Mouse (Mus musculus) cerebellum, adult 2 months (tissue): ENCODE data around the gene Nudt22. TPM values are rescaled to one million over a fixed set of nuclear protein-coding genes. Genes with fewer than 3 reads are reported as not detected.

Experiments
- DNase-seq, 2 experiments: peaks; one replicate each; pipeline ENCODE4 v3.0.0; 2021
- H3K27ac ChIP-seq: fragments of 200-500 bp; 2 replicates; pipeline ENCODE4 v1.5.1; 2012; ENCODE audit warnings: low read length, control low read depth, inconsistent platforms; ENCODE audit not compliant: insufficient read depth
- H3K27me3 ChIP-seq: fragments of 200-500 bp; 2 replicates; pipeline ENCODE4 v1.6.1; 2012; ENCODE audit warnings: inconsistent platforms, mild to moderate bottlenecking, low read length, moderate library complexity; ENCODE audit not compliant: control insufficient read depth, insufficient read depth
- H3K4me1 ChIP-seq: fragments of 200-500 bp; 2 replicates; pipeline ENCODE4 v1.6.1; 2011; ENCODE audit warnings: low read length; ENCODE audit not compliant: control insufficient read depth, insufficient read depth
- H3K4me3 ChIP-seq: fragments of 200-500 bp; replicated peaks from 2 replicates; pipeline ENCODE3; 2011; ENCODE audit warnings: mild to moderate bottlenecking, low read depth, low read length, control low read depth; ENCODE audit not compliant: insufficient read depth
- CTCF ChIP-seq: fragments of 200-500 bp; IDR thresholded peaks from 2 replicates; pipeline ENCODE4 v1.5.1; 2011; ENCODE audit warnings: low read depth, mild to moderate bottlenecking, control low read depth, low read length, moderate library complexity, borderline replicate concordance; ENCODE audit not compliant: insufficient read depth
- POLR2A ChIP-seq: fragments of 200-500 bp; IDR thresholded peaks from 2 replicates; pipeline ENCODE4 v1.6.1; 2011; ENCODE audit warnings: low read length, control low read depth, borderline replicate concordance; ENCODE audit not compliant: insufficient read depth
- WGBS: fragments of 180-500 bp; shearing (Covaris S2); methylation state at CpG from one replicate; pipeline ENCODE4 v1.1.7; 2018; 5-methylcytosine and 5-hydroxymethylcytosine counted together
- polyA plus RNA-seq: library from polyadenylated mRNA; depleted of rRNA; stranded (reverse); fragments of >200 nt; gene quantifications from 2 replicates; pipeline ENCODE4 v1.2.3, GENCODE M21; 2012

Gene Nudt22
- polyA plus RNA-seq, 1 experiment: 43.5 TPM

DNA sequence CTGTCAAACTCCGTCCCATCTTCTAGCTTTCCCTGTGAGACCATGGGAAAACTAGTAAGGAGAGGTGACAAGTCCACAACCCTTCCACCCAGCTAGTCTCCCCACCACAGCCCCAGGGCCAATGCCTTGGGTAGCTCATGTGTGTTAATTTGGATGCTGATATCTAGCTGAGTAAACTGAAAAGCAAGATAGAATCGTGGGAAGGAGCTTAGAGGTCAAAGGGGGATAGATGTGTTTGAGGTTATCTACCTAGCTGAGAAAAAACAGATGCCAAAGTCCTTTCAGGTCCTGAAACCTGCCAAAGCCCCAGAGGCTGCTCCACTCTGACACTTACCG is 17.3 kb downstream of the Nudt22 start:
- WGBS: 33% methylated on average over 3 of the region's 3 CpGs
- TF ChIP-seq POLR2A (no peak), CTCF (no peak)
- H3K4me3 ChIP-seq: peak overlapping the region; percentile 20
- no peak overlapping the region for H3K27ac ChIP-seq
- H3K4me1 ChIP-seq: peaks cover 8% of the 10 kb centered on the region; the same call in 1 of the 2 replicates
- H3K27me3 ChIP-seq: no peaks in the 10 kb centered on the region
- DNase-seq: no peak

DNA sequence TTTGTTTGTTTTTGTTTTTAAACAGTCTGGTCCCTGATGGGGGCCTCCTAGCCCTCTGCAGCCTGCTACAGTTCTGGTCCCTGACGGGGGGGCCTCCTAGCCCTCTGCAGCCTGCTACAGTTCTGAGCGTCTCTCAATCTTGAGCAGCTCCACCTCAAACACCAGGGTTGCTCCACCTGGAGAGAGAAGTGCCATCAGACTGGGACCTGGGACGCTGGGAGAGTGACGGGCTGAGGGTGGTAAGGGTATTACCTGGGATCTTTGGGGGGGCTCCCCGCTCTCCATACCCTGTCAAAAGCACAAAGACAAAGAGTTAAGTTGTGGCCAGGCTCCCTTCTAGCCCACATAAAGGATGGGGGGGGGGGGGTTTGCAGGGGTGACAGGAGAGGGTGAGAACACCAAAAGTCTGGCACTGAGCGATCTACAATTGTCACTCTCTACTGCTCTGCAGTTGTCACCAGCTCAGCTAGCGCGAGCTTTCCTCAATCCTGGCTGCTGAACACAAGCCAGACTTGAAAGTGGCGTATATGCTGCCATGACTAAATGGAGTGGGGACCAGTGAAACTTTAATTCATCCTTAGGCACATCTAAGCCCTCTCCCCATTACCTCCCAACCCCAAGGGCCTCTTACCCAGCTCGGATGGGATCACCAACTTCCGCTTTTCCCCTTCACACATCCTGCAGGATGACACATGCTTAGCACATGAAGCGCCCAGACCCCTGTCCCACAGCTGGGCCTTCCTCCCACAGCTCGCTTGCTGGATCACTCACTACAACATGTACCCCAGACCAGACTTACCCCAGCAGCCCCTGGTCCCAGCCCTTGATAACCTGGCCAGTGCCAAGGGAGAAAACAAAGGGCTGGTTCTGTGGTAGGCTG is 17.9 kb downstream of the Nudt22 start:
- H3K4me1 ChIP-seq: peaks cover 8% of the 10 kb centered on the region; the same call in 1 of the 2 replicates
- H3K4me3 ChIP-seq: no peak overlapping the region
- no peak overlapping the region for H3K27ac ChIP-seq
- no peak for TF ChIP-seq CTCF
- TF ChIP-seq POLR2A: no peak
- 77% methylated on average over 13 of the region's 13 CpGs for WGBS
- DNase-seq: no peak
- no peaks in the 10 kb centered on the region for H3K27me3 ChIP-seq

DNA sequence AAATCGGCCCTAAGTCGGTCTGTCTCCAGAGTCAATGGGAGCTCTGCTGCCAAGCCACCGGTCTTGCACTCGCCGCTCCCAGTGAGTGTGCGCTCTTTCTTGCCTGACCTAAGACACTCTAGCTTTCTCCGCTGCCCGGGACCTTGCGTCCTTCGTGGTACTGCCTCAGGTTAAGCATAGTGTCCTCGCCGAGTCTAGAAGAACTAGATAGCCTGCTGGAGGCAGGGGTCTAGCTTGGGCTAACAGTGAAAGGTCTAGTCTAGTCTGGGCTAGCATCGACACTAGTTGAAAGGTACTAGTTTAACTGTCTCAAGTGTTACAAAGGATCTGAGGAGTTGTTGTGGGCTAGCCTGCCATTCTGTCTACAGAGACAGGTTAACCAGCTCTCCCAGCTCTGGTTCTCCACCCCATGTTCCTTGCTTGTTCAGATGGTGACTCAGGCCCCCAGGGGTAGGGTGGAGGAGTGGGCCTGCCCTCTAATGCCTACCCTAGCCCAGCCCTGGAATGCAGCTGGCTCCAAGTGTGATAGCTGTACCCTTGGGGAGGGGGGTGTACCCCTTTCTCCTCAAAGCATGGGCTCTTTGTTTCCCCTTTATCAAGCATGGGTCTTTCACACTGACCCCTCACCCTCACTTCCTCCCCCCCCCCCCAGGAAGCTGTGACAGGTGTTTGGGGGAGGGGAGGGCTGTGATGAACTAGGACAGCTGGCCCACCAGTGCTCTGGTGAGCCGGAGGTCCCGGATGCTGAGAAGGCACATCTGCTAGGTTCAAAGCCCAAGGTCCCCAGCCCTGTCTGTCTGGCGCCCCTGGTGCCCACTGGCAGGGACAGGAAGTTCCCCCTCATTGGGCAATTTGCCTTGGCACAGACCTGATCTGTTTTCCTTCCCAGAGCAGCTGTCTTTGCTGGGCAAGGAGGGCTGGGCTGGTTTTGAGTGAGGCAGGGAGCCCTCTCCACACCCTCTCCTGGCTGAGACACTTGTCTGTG is 20.1 kb downstream of the Nudt22 start, which contains the start of gene Plcb3:
Plcb3 (minus strand) TSS at position 934 of the 985 bp plus-strand sequence.
- Histone ChIP-seq H3K4me1 (peaks cover 6% of the 10 kb centered on the region; the same call in 1 of the 2 replicates), H3K27me3 (no peaks in the 10 kb centered on the region), H3K27ac (no peak within 1 kb of the TSS), H3K4me3 (peak within 1 kb of the TSS; percentile 54)
- no peak for TF ChIP-seq CTCF
- TF ChIP-seq POLR2A: no peak
- peak; percentile 56 to 59 for DNase-seq
- 10% methylated on average over 16 of the region's 16 CpGs for WGBS

DNA sequence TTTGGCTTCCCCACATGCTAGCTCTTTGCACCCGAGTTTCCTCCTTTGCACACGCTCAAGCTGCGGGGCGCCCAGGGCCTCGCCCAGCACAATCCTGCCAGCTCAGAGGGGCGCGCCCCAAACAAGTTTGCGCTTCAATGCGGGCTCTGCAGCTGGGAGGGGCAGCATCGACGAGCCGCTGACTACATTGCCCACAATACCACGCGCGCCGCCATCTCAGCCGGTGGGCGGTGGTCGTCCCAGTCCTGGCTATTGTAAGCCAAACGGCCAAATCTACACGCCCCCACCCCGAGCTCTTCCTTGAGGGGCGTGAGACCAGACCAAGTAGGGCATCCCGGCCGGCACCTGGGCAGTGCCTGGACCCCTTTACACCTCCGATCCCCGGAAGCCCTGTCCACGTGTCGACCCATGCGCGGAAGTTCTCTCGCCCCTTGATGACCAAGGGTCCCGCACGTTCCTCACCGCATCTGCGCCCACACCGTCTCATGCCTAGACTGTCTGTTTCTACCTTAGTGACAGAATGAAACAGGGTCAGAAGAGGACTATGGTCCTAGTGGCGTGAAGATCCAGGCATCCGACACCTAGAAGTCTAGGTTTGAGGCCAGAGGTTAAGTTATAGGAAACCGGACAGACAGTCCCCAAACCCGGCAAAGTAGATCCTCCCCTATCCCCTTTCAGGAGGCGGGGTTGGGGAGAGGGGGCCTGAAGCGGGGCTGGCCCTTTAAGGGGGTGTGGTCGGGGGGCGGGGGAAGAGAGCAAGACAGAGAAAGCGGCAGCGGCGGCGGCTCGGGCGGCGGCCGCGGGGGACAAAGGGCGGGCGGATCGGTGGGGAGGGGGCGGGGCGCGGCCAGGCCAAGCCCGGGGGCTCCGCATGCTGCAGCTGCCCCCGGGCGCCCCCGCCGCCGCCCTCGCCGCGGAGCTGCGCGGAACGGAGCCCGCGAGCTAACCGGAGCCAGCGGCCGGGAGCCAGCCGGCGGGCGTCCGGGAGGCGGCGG is 21.4 kb downstream of the Nudt22 start, which contains the start of gene Ppp1r14b:
Ppp1r14b (plus strand) TSS at position 758 of the 995 bp plus-strand sequence.
- DNase-seq: peak; percentile 57 to 64
- H3K4me1 ChIP-seq: peaks cover 6% of the 10 kb centered on the region; the same call in 1 of the 2 replicates
- H3K27ac ChIP-seq: no peak within 1 kb of the TSS
- peak within 1 kb of the TSS; percentile 97 for H3K4me3 ChIP-seq
- under 1% methylated on average over 84 of the region's 84 CpGs for WGBS
- no peaks in the 10 kb centered on the region; the same call in 1 of the 2 replicates for H3K27me3 ChIP-seq
- TF ChIP-seq POLR2A (no peak), CTCF (no peak)

DNA sequence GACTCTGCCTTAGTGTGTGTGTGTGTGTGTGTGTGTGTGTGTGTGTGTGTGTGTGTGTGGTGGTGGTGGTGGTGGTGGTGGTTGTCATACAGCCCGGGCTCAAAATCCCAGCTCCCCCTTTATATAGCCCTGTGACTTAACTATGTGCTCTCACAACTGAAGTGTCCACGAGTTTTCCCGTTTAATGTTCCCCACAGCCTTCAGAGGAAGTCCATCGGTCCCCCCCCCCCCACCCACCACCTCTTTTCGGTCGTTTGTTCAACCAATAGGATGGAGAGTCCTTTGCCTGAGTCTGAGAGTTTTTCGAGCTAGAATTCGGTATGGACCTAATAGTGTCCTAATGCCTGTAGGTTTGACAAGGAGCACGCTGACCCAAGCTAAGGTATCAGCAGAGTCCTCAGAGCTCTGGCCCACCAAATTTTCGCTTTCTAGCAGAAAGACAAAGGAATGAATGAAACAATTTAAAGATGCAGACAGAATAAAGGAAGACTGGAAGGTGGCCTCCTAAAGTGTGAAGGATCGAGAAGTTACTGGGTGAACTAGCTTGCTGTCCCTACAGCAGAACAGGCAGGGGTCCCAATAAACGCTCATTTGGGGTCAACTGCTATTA is 22.2 kb downstream of the Nudt22 start:
- Histone ChIP-seq H3K27me3 (no peaks in the 10 kb centered on the region; the same call in 1 of the 2 replicates), H3K4me1 (peaks cover 2% of the 10 kb centered on the region; the same call in 1 of the 2 replicates), H3K27ac (no peak overlapping the region), H3K4me3 (no peak overlapping the region)
- no peak for DNase-seq
- 40% methylated on average over 12 of the region's 12 CpGs for WGBS
- TF ChIP-seq CTCF (no peak), POLR2A (no peak)

DNA sequence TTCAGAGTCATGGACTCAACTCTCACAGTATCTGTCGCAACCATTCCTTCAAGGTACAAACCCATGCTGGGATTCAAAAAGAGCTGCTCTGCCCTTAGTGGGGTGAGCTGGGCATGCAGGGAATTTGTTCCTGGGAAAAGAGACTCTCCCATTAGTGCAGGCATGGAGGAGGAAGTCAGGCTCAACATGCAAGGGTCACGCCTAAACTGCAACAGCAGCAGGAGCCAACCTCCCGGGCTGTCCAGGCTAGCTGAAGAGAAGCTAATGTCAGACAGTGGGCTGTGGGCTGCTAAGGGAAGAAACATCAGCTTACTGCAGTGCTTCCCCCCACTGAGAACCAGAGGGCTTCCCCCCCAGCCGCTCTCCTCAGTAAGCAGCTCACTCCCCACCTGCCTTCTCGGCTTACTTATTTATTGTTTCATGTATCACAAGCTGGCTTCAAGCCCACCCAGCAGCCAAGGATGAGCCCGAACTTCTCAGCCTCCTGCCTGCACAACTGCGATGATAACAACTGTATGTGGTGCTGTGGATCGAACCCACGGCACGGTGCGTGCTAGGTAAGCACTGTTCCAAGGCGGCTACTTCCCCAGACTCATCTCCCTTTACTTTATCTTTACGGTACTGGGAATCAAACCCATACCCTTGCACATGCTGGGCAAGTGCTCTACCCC is 23.5 kb downstream of the Nudt22 start:
- DNase-seq: no peak
- TF ChIP-seq POLR2A (no peak), CTCF (no peak)
- 85% methylated on average over 13 of the region's 13 CpGs for WGBS
- no peaks in the 10 kb centered on the region; the same call in 1 of the 2 replicates for H3K27me3 ChIP-seq
- peaks cover 7% of the 10 kb centered on the region for H3K4me1 ChIP-seq
- H3K4me3 ChIP-seq: no peak overlapping the region
- no peak overlapping the region for H3K27ac ChIP-seq
